Mouse (Mus musculus) bone marrow, adult 2 months (tissue): ENCODE results near the gene Plekhh3.

Source experiments
- CTCF ChIP-seq: fragments of 200-500 bp; IDR thresholded peaks from 2 replicates; pipeline ENCODE4 v1.5.1; 2011; ENCODE audit warnings: low read length, control low read depth; ENCODE audit not compliant: control insufficient read depth, insufficient read depth
- POLR2A ChIP-seq: fragments of 200-500 bp; IDR thresholded peaks from 2 replicates; pipeline ENCODE4 v1.6.1; 2011; ENCODE audit warnings: low read depth, mild to moderate bottlenecking, control low read depth, low read length, borderline replicate concordance; ENCODE audit not compliant: control insufficient read depth

DNA sequence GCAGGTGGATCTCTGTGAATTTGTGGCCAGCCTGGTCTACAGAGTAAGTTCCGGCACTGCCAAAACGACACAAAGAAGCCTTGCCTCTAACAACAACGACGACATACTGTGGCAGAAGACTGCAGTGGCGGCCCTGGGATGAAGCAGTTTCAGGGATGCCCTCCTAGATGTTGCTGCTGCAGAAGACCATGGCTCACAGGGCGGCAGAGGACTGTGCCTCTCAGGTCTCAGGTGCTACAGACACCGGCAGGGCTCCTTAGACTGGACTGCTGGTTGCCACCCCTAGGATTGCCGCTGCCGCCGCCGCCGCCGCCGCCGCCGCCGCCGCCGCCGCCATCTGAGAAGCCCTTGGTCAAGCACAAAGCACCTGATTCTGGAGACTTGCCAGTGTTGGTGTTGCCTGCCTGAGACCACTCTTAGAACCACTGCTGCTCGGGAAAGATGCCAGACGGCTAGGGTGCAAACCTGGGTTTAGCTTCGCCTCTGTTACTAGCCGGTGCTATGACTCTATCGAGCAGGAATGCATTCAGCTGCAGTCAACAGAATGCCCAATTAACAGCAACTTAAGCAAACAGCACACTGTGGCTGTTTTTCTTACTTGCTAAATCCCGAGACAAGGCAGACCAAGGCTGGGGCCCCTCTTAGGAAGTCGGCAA is 30.9 kb downstream of the Plekhh3 start:
- TF ChIP-seq CTCF (no peak), POLR2A (no peak)
